Mouse (Mus musculus): ENCODE data around the gene Klhl10.

- no peak for TF ChIP-seq CTCF (IDR thresholded peaks at IDR 0.05; ENCODE audit: extremely low read depth, insufficient read depth, low read length)
- TF ChIP-seq POLR2A (IDR thresholded peaks at IDR 0.05; ENCODE audit: extremely low read depth, insufficient read depth, low read length), result no peak
Measured at GRCm38 (mm10) chr11:100472935-100473295, 31.2 kb downstream of the Klhl10 start.

Measured in cortical plate, adult 2 months (tissue).